Mouse (Mus musculus) right cerebral cortex, postnatal 36 days (tissue): ENCODE measurements around the gene Barx2.

Experiments
- DNase-seq, 2 experiments: peaks; one replicate each; pipeline ENCODE4 v3.0.0; 2022; ENCODE audit warnings: low spot score in 2 of 2, mixed read lengths in 1 of 2

Gene Barx2

GRCm38 (mm10) chr9:31808753-31809152 is 104.5 kb downstream of the Barx2 start:
- no peak for DNase-seq

- no peak for DNase-seq
Observed at GRCm38 (mm10) chr9:31802641-31803040, 110.6 kb downstream of the Barx2 start.
